Mouse (Mus musculus): ENCODE measurements around the gene Gm13278. TPM values are rescaled to one million over a fixed set of nuclear protein-coding genes. Genes with fewer than 3 reads are reported as not detected.

The Gm13278 gene
- total RNA-seq, 2 experiments from 2014 or later, result not detected

Other genes starting within 250 kb of the Gm13278 start
- gene Ifna15, start 233.3 kb upstream of the Gm13278 start, total RNA-seq (2021), result not detected
- gene Ifna14, start 219.8 kb upstream of the Gm13278 start, total RNA-seq (2021), result not detected
- not detected for gene Ifna9, start 199.2 kb upstream of the Gm13278 start, total RNA-seq (2021)
- not detected for gene Ifna12, start 188.2 kb upstream of the Gm13278 start, total RNA-seq (2021)
- gene C87499, start 157.1 kb upstream of the Gm13278 start, total RNA-seq (2021), result not detected
- gene Ifna13, start 147.1 kb upstream of the Gm13278 start, total RNA-seq (2021), result not detected
- not detected for gene Ifna16, start 114.6 kb upstream of the Gm13278 start, total RNA-seq (2021)
- gene Ifna2, start 107.6 kb upstream of the Gm13278 start, total RNA-seq (2021), result not detected
- not detected for gene Ifnab, start 100.2 kb upstream of the Gm13278 start, total RNA-seq (2021)
- gene Gm26566, start 69.7 kb upstream of the Gm13278 start, total RNA-seq (2021), result 1 to 10 TPM; 1.0 to 1.5 TPM
- 100 to 1,000 TPM; 103 to 104 TPM for gene Klhl9, start 69.1 kb upstream of the Gm13278 start, total RNA-seq (2021)
- gene Gm13271, start 36.7 kb upstream of the Gm13278 start, total RNA-seq (2021), result not detected
- gene Gm13283, start 31.4 kb upstream of the Gm13278 start, total RNA-seq (2021), result not detected
- not detected for gene Gm13290, start 17.7 kb upstream of the Gm13278 start, total RNA-seq (2021)
- not detected for gene Gm13289, start 14.6 kb upstream of the Gm13278 start, total RNA-seq (2021)
- gene Gm13272, start 11.7 kb upstream of the Gm13278 start, total RNA-seq (2021), result not detected
- gene Ifnz, start 9.4 kb upstream of the Gm13278 start, total RNA-seq (2021), result not detected
- not detected for gene Gm13276, start 5.8 kb upstream of the Gm13278 start, total RNA-seq (2021)
- not detected for gene Gm13277, start 2.9 kb upstream of the Gm13278 start, total RNA-seq (2021)
- gene Gm13275, start 2.9 kb downstream of the Gm13278 start, total RNA-seq (2021), result not detected
- not detected for gene Gm13279, start 5.8 kb downstream of the Gm13278 start, total RNA-seq (2021)
- not detected for gene Gm13285, start 8.1 kb downstream of the Gm13278 start, total RNA-seq (2021)
- not detected for gene Gm13287, start 11.7 kb downstream of the Gm13278 start, total RNA-seq (2021)
- gene Gm13288, start 14.0 kb downstream of the Gm13278 start, total RNA-seq (2021), result not detected
- gene Ifna7, start 24.7 kb downstream of the Gm13278 start, total RNA-seq (2021), result not detected
- gene Ifna11, start 28.4 kb downstream of the Gm13278 start, total RNA-seq (2021), result not detected
- gene Ifna6, start 35.9 kb downstream of the Gm13278 start, total RNA-seq (2021), result not detected
- not detected for gene Ifna5, start 44.0 kb downstream of the Gm13278 start, total RNA-seq (2021)
- not detected for gene Ifna4, start 50.3 kb downstream of the Gm13278 start, total RNA-seq (2021)
- gene Ifna1, start 58.5 kb downstream of the Gm13278 start, total RNA-seq (2021), result not detected
- not detected for gene Ifne, start 88.7 kb downstream of the Gm13278 start, total RNA-seq (2021)

Data from left cerebral cortex, postnatal 14 days (tissue).